Mouse (Mus musculus): ENCODE data around the gene Trpv6. TPM values are rescaled to one million over a fixed set of nuclear protein-coding genes. Genes with fewer than 3 reads are reported as not detected.
A peak's percentile ranks its signal among the peaks of the same experiment; 100 is the strongest.

Gene Trpv6
- polyA plus RNA-seq, 1 experiment from 2014 or later, result 0.46 TPM

DNA sequence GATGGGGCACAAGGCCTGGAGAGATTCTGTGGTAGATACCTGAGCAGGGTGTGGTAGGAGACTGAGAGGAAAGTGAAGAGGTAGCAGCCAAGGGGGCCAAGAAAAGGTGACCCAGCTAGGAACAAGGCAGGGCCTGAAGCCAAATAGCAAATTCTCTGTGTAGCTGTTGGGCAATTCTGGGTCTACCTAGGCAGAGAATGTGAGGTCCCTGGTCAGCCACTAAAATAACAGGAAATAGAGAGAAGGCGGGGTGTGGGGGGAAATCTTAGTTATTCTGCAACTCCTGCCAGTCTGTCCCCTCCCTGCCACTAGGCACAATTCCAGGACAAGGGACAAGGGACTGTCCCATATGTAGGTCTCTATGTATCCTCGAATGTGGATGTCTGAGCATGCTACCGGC, 7.0 kb upstream of the Trpv6 start:
- no peaks in the 10 kb centered on the region for H3K27me3 ChIP-seq
- WGBS, result 96% methylated on average over 3 of the region's 3 CpGs
- no peak overlapping the region for H3K4me3 ChIP-seq
- no peaks in the 10 kb centered on the region for H3K36me3 ChIP-seq (ENCODE audit: poor library complexity, severe bottlenecking)
- H3K27ac ChIP-seq, result no peak overlapping the region
- no peaks in the 10 kb centered on the region for H3K4me1 ChIP-seq
- ATAC-seq, result no peak
- H3K9ac ChIP-seq, result no peak overlapping the region
- no peaks in the 10 kb centered on the region for H3K9me3 ChIP-seq (replicated peaks)
- H3K4me2 ChIP-seq, result no peak overlapping the region

- H3K36me3 ChIP-seq (ENCODE audit: poor library complexity, severe bottlenecking), result no peaks in the 10 kb centered on the region
- ATAC-seq, result no peak
- 90% methylated on average over 4 of the region's 4 CpGs for WGBS
- H3K9me3 ChIP-seq (replicated peaks), result no peaks in the 10 kb centered on the region
- H3K4me2 ChIP-seq, result no peak overlapping the region
- H3K27me3 ChIP-seq, result no peaks in the 10 kb centered on the region
- no peak overlapping the region for H3K27ac ChIP-seq
- no peak overlapping the region for H3K9ac ChIP-seq
- no peaks in the 10 kb centered on the region for H3K4me1 ChIP-seq
- H3K4me3 ChIP-seq, result no peak overlapping the region
These were observed 6.6 kb upstream of the Trpv6 start for GRCm38 (mm10) chr6:41642765-41643164.

GRCm38 (mm10) chr6:41641173-41641866, 5.1 kb upstream of the Trpv6 start:
- no peak for ATAC-seq
- Histone ChIP-seq H3K4me2 (no peak overlapping the region), H3K36me3 (ENCODE audit: poor library complexity, severe bottlenecking) (no peaks in the 10 kb centered on the region), H3K9ac (no peak overlapping the region), H3K4me1 (no peaks in the 10 kb centered on the region), H3K27me3 (no peaks in the 10 kb centered on the region), H3K9me3 (replicated peaks) (no peaks in the 10 kb centered on the region), H3K27ac (no peak overlapping the region), H3K4me3 (no peak overlapping the region)
- WGBS, result 86% methylated on average over 6 of the region's 6 CpGs

DNA sequence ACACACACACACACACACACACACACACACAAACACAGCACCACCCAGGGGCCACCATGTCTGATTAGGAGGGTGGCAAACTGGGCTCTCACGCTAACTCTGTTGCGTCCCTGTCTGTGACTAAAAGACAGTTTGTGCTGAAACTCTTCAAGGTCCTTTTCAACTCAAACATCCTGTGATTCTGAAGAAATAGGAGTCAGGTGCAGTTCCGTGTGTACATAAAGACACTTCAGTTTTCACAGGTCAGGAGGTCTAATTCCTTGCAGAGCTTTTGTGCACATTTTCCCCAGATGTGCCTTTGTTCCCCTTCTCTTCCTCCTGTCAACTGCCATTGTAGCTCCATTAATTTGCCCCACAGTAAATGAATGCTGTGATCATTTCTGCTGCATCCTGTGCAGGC, 4.2 kb upstream of the Trpv6 start:
- Histone ChIP-seq H3K27ac (no peak overlapping the region), H3K9ac (no peak overlapping the region), H3K4me2 (no peak overlapping the region), H3K4me3 (no peak overlapping the region), H3K27me3 (no peaks in the 10 kb centered on the region), H3K9me3 (replicated peaks) (no peaks in the 10 kb centered on the region), H3K4me1 (no peaks in the 10 kb centered on the region), H3K36me3 (ENCODE audit: poor library complexity, severe bottlenecking) (no peaks in the 10 kb centered on the region)
- no peak for ATAC-seq
- 74% methylated on average over 3 of the region's 3 CpGs for WGBS

DNA sequence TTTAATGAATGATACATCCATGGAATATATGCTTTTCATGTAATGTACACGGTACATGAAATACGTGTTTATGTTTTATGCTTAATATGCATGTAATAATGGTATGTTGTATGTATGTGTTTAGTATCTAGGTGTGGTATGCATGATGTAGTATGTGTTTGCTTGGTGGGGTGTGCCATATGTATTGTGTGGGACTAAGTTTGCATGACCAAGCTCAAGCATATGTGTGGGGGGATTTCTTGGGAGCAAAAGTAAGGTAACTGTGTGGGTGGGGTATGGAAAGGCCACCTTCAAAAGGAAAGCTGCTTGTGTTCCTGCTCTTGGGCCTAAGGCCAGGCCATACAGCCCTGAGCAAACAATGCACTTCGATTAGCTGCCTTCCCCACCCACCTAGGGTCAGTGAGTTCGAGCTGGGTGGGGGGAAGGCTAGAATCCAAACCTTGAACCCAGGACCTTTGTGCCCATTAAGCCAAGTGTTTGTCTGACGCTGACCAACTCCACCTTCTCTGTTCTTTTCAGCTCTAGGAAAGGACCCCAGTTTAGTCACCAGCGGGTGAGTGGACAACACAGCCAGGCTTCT, 1.8 kb upstream of the Trpv6 start:
- H3K27ac ChIP-seq, result no peak overlapping the region
- 76% methylated on average over 6 of the region's 6 CpGs for WGBS
- no peak for ATAC-seq

DNA sequence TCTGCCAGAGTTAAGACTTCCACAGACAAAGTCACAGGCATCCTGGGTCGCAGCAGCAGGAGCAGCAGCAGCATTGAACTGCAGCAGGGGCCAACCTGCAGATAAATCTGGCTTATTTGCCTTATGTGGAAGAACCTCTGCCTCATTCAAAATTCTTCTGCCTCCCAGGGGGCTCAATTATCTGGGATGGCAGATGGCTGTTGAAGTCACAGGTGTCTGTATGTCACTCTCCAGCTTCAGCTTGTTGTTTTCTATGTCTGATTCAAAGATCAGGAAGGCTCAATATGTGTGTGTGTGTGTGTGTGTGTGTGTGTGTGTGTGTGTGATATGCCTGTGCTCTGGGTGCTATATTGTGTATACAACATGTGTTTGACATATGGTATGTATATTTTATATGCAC, 1.2 kb upstream of the Trpv6 start:
- Histone ChIP-seq H3K4me2 (no peak overlapping the region), H3K9me3 (replicated peaks) (no peaks in the 10 kb centered on the region), H3K4me3 (no peak overlapping the region), H3K27ac (no peak overlapping the region), H3K36me3 (ENCODE audit: poor library complexity, severe bottlenecking) (no peaks in the 10 kb centered on the region), H3K9ac (no peak overlapping the region), H3K4me1 (0 out of 2 replicates have a peak, but pooled peaks cover 3% of the 10 kb centered on the region), H3K27me3 (no peaks in the 10 kb centered on the region)
- ATAC-seq, result peak; percentile 48
- WGBS, result 22% methylated on average over 1 of the region's 1 CpGs

More for the DNA sequence above, 1.8 kb upstream of the Trpv6 start:
- Histone ChIP-seq H3K27me3 (no peaks in the 10 kb centered on the region), H3K36me3 (ENCODE audit: poor library complexity, severe bottlenecking) (no peaks in the 10 kb centered on the region), H3K4me2 (no peak overlapping the region), H3K4me3 (no peak overlapping the region), H3K9ac (no peak overlapping the region), H3K9me3 (replicated peaks) (no peaks in the 10 kb centered on the region), H3K4me1 (0 out of 2 replicates have a peak, but pooled peaks cover 3% of the 10 kb centered on the region)

GRCm38 (mm10) chr6:41635211-41635610, 994 bp downstream of the Trpv6 start:
- H3K9me3 ChIP-seq (replicated peaks), result no peaks in the 10 kb centered on the region
- 65% methylated on average over 1 of the region's 1 CpGs for WGBS
- H3K27ac ChIP-seq, result no peak overlapping the region
- no peaks in the 10 kb centered on the region for H3K27me3 ChIP-seq
- H3K4me1 ChIP-seq, result 0 out of 2 replicates have a peak, but pooled peaks cover 3% of the 10 kb centered on the region
- no peaks in the 10 kb centered on the region for H3K36me3 ChIP-seq (ENCODE audit: poor library complexity, severe bottlenecking)
- ATAC-seq, result no peak
- no peak overlapping the region for H3K9ac ChIP-seq
- H3K4me3 ChIP-seq, result no peak overlapping the region
- H3K4me2 ChIP-seq, result no peak overlapping the region

DNA sequence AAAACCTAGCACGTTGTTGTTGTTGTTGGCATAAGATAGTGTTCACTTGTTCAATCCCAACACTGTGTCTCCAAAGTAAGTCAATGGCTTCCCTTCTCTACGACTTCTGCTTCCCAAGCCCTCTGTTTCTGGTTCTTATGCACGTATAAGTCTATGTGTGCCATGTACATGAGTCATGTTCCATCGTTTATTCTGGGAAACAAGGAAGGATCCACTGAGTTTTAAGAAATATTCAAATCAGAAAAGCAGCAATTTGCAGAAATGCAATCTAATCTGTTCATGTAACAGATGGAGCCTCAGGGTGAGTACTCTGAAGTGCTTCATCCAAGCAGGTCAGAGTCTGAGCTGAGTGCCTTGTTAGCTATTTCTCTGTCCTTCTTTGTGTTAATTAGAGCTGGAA, 4.7 kb downstream of the Trpv6 start:
- Histone ChIP-seq H3K36me3 (ENCODE audit: poor library complexity, severe bottlenecking) (no peaks in the 10 kb centered on the region), H3K27ac (no peak overlapping the region), H3K9me3 (replicated peaks) (no peaks in the 10 kb centered on the region), H3K9ac (no peak overlapping the region), H3K4me3 (no peak overlapping the region), H3K4me2 (no peak overlapping the region), H3K4me1 (0 out of 2 replicates have a peak, but pooled peaks cover 3% of the 10 kb centered on the region), H3K27me3 (no peaks in the 10 kb centered on the region)
- no peak for ATAC-seq
- 82% methylated on average over 4 of the region's 4 CpGs for WGBS

- Histone ChIP-seq H3K27ac (no peak overlapping the region), H3K4me3 (no peak overlapping the region), H3K4me2 (no peak overlapping the region), H3K9me3 (replicated peaks) (no peaks in the 10 kb centered on the region), H3K36me3 (ENCODE audit: poor library complexity, severe bottlenecking) (no peaks in the 10 kb centered on the region), H3K27me3 (no peaks in the 10 kb centered on the region), H3K4me1 (0 out of 2 replicates have a peak, but pooled peaks cover 3% of the 10 kb centered on the region), H3K9ac (no peak overlapping the region)
- 85% methylated on average over 2 of the region's 2 CpGs for WGBS
- no peak for ATAC-seq
These were observed 5.4 kb downstream of the Trpv6 start for GRCm38 (mm10) chr6:41630791-41631190.

- Histone ChIP-seq H3K4me2 (no peak overlapping the region), H3K27ac (no peak overlapping the region), H3K4me3 (no peak overlapping the region), H3K9ac (no peak overlapping the region), H3K9me3 (replicated peaks) (no peaks in the 10 kb centered on the region), H3K27me3 (no peaks in the 10 kb centered on the region), H3K36me3 (ENCODE audit: poor library complexity, severe bottlenecking) (no peaks in the 10 kb centered on the region), H3K4me1 (no peaks in the 10 kb centered on the region)
- WGBS, result 85% methylated on average over 1 of the region's 1 CpGs
- no peak for ATAC-seq
These were observed 8.0 kb downstream of the Trpv6 start for GRCm38 (mm10) chr6:41628180-41628579.

DNA sequence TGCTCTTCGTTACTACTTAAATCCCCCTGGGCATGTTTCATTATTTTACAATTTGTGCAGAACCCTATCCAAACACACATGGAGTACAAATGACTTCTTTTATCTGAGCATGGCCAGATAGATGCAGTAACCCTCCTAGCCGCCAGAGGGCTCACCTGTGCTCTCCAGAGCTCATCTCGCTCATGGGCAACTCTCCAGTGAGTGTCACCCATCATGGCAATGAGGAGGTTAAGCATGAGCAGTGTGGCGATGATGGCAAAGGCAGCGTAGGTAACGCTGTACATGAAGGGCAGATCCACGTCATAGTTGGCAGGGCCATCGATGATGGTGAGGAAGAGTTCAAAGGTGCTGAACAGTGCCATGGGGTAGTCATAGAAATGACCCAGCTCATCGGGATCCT, 13.5 kb downstream of the Trpv6 start:
- H3K4me2 ChIP-seq, result no peak overlapping the region
- 0 out of 2 replicates have a peak, but pooled peaks have one; percentile 8 for ATAC-seq

DNA sequence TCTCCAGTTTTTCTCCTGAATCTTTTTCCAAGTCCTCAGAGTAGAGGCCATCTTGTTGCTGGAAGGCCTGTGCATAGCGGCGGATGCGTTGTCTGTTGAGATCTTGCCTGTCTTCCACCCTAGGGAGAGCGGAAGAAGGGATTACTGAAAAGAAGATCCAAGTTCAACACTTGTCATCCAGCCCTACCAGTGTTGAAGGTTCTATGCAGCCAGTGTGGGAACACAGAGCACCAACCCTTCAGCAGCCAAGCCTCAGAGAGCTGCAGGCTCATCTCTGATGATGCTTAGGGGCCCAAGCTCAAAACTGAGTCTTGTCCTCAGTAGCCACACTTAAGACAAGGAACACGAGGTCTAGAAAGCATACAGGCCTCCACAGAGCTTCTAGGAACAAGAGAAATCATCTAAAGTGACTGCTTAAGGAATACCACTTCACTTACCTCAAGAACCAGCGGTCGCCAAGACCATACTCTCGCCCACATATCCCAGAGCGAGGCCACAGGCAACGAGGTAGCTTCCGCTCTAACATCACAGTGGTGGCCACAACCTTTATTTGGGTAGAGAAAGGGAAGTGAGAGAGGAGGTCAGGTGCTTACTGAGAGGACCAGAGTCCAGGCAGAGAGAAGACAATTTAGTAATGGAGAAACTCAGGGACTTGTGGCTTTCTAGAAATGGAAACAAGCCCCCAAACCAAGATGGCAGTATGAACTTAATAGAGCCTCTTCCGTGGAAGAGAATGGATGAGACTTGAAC, 14.8 kb downstream of the Trpv6 start:
- 88% methylated on average over 12 of the region's 12 CpGs for WGBS

More for the DNA sequence above, 13.5 kb downstream of the Trpv6 start:
- H3K4me1 ChIP-seq, result no peaks in the 10 kb centered on the region
- peaks cover 32% of the 10 kb centered on the region for H3K36me3 ChIP-seq (ENCODE audit: poor library complexity, severe bottlenecking)
- H3K4me3 ChIP-seq, result no peak overlapping the region
- H3K9ac ChIP-seq, result no peak overlapping the region
- H3K9me3 ChIP-seq (replicated peaks), result no peaks in the 10 kb centered on the region
- no peak overlapping the region for H3K27ac ChIP-seq
- 69% methylated on average over 9 of the region's 9 CpGs for WGBS
- H3K27me3 ChIP-seq, result no peaks in the 10 kb centered on the region

More for the DNA sequence above, 14.8 kb downstream of the Trpv6 start:
- H3K36me3 ChIP-seq (ENCODE audit: poor library complexity, severe bottlenecking), result peaks cover 45% of the 10 kb centered on the region
- no peak for ATAC-seq
- H3K9ac ChIP-seq, result no peak overlapping the region
- no peak overlapping the region for H3K27ac ChIP-seq
- H3K4me3 ChIP-seq, result no peak overlapping the region
- no peaks in the 10 kb centered on the region for H3K9me3 ChIP-seq (replicated peaks)
- no peaks in the 10 kb centered on the region for H3K27me3 ChIP-seq
- H3K4me1 ChIP-seq, result no peaks in the 10 kb centered on the region
- no peak overlapping the region for H3K4me2 ChIP-seq
